Mouse (Mus musculus) forebrain, embryonic 16.5 days (tissue): ENCODE data around the gene Rsu1. TPM values are rescaled to one million over a fixed set of nuclear protein-coding genes. Genes with fewer than 3 reads are reported as not detected.

Experiments used
- ATAC-seq: fragments of 200-750 bp; cut with Nextera tagmentation; 2 replicates; pipeline ENCODE4 v1.8.0; 2017; ENCODE audit warnings: mild to moderate bottlenecking, moderate library complexity
- H3K27ac ChIP-seq: fragments of 300-500 bp; sonication (generic); 2 replicates; pipeline ENCODE4 v1.5.1; 2014; ENCODE audit warnings: low read length, control low read depth
- H3K27me3 ChIP-seq: fragments of 300-500 bp; sonication (generic); replicated peaks from 2 replicates; pipeline ENCODE4 v1.6.1; 2014; ENCODE audit warnings: low read length; ENCODE audit not compliant: control insufficient read depth, insufficient read depth
- H3K36me3 ChIP-seq: fragments of 300-500 bp; sonication (generic); 2 replicates; pipeline ENCODE4 v1.6.1; 2014; ENCODE audit not compliant: control insufficient read depth, insufficient read depth
- H3K4me1 ChIP-seq: fragments of 300-500 bp; sonication (generic); replicated peaks from 2 replicates; pipeline ENCODE4 v1.6.1; 2014; ENCODE audit warnings: low read length; ENCODE audit not compliant: control insufficient read depth, insufficient read depth
- H3K4me2 ChIP-seq: fragments of 300-500 bp; sonication (generic); 2 replicates; pipeline ENCODE4 v1.6.1; 2014; ENCODE audit warnings: mild to moderate bottlenecking, low read length, control low read depth
- H3K4me3 ChIP-seq: fragments of 300-500 bp; sonication (generic); replicated peaks from 2 replicates; pipeline ENCODE4 v1.5.1; 2014; ENCODE audit warnings: mild to moderate bottlenecking, low read length, control low read depth
- H3K9ac ChIP-seq: fragments of 300-500 bp; sonication (generic); replicated peaks from 2 replicates; pipeline ENCODE4 v1.6.1; 2014; ENCODE audit warnings: low read depth, low read length, control low read depth
- H3K9me3 ChIP-seq: fragments of 300-500 bp; sonication (generic); 2 replicates; pipeline ENCODE4 v1.6.1; 2016; ENCODE audit warnings: low read length; ENCODE audit not compliant: control insufficient read depth
- WGBS: fragments of 180-500 bp; shearing (Covaris S2); extraction: QIAGEN DNeasy Blood & Tissue Kit; methylation state at CpG from one replicate; pipeline ENCODE4 v1.1.7; 2014; 5-methylcytosine and 5-hydroxymethylcytosine counted together
- polyA plus RNA-seq: library from polyadenylated mRNA; unstranded; fragments of >200 nt; fragmentation: Nextera tagmentation; extraction: Ambion mirVana; gene quantifications from 2 replicates; pipeline ENCODE4 v1.2.1, GENCODE M21; 2015

Rsu1 gene
- polyA plus RNA-seq, 1 experiment from 2014 or later: 54.4 TPM

DNA sequence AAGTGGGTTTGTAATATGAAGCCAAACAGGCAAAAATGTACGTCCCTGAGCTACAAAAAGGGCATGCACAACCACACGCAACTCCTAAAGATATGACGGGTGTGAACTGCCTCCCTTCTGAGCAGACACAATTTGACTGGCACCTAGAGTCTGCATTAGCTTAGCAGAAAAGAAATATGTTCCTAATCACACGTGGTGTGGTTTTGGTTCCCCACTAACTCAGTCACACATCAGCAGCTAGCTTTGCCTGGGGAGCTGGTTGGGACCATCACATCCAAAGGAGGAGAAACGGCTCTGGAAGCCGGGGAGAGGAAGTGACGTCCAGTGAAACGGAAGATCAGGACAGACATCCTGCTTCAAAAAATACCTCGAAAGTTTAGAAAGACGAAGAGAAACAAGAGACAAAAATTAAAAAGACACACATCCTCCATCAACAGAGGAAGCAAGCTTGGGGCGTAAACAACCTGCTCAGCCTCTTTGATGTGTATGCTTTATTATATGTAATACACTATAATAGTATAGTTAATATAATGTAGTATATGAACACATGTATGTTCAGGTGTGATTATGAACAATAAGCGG lies 37.9 kb downstream of the Rsu1 start:
- ATAC-seq: no peak
- Histone ChIP-seq H3K4me2 (no peak overlapping the region), H3K27ac (no peak overlapping the region), H3K4me1 (0 out of 2 replicates have a peak, but pooled peaks cover 2% of the 10 kb centered on the region), H3K4me3 (no peak overlapping the region), H3K36me3 (no peaks in the 10 kb centered on the region), H3K9me3 (no peaks in the 10 kb centered on the region), H3K27me3 (no peaks in the 10 kb centered on the region), H3K9ac (no peak overlapping the region)
- WGBS: 82% methylated on average over 12 of the region's 12 CpGs

DNA sequence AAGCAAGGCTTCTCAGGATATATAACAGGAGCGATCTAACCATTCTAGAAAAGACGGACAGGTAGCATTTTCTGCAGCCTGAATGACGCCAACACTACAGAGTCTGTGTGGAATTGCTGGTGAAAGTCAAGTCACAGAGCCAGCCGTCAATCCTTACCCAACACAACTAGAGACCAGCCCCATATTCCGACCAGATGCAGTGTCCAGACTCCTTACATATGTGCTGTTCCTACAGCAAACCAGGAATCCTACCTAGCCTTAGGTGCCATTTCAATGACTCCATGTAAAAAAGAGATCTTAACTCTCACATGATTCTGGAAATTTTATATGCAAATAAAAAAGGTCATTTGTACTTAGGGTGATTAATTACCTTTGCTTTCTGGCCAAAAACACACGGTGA lies 38.9 kb downstream of the Rsu1 start:
- Histone ChIP-seq H3K9ac (no peak overlapping the region), H3K9me3 (no peaks in the 10 kb centered on the region), H3K27me3 (no peaks in the 10 kb centered on the region), H3K4me3 (no peak overlapping the region), H3K4me2 (no peak overlapping the region), H3K27ac (no peak overlapping the region), H3K4me1 (0 out of 2 replicates have a peak, but pooled peaks cover 2% of the 10 kb centered on the region), H3K36me3 (no peaks in the 10 kb centered on the region)
- ATAC-seq: no peak
- WGBS: 89% methylated on average over 6 of the region's 6 CpGs

DNA sequence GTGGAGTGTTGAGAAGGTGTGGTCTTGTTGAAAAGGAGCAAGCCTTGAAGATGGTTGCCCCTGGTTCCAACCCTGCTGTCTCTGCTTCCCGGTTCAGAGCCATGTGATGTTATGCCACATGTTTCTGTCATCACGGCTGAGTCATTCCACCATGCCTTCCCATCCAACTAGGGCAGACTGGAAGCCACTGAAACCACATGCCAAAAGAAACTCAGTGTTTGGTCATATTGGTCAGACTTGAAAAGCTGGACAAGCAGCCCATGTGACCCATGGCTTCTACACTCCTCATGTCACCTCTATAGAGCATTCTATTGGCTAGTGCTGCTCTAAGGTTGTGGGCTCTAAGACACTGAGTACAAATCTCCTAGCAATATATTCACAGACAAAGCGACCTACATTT lies 41.5 kb downstream of the Rsu1 start:
- Histone ChIP-seq H3K36me3 (no peaks in the 10 kb centered on the region), H3K4me1 (no peaks in the 10 kb centered on the region), H3K27me3 (no peaks in the 10 kb centered on the region), H3K9me3 (no peaks in the 10 kb centered on the region), H3K9ac (no peak overlapping the region), H3K27ac (no peak overlapping the region), H3K4me2 (no peak overlapping the region), H3K4me3 (no peak overlapping the region)
- ATAC-seq: no peak
- WGBS: 91% methylated on average over 3 of the region's 3 CpGs

DNA sequence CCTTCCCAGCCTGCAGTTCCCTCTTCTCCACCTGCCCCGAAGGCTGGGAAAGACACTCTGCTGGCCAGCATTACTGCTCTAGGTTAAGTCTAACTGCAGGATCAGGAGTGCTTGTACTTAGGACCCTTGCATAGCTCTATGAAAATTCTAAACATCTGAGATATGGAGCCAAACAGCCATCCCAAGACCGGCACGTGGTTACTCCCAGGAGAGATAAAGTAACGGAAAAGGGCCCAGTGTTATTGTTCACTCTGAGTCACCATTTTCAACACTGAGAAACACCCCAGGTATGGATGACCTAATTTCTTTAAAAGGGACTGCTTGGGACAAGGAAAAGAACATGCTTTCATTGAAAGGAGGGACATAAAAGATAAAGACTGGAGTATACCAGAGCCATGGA lies 45.2 kb downstream of the Rsu1 start:
- Histone ChIP-seq H3K27me3 (no peaks in the 10 kb centered on the region), H3K36me3 (no peaks in the 10 kb centered on the region), H3K27ac (no peak overlapping the region), H3K4me1 (no peaks in the 10 kb centered on the region), H3K9me3 (no peaks in the 10 kb centered on the region), H3K4me2 (no peak overlapping the region), H3K4me3 (no peak overlapping the region), H3K9ac (no peak overlapping the region)
- WGBS: 92% methylated on average over 4 of the region's 4 CpGs
- ATAC-seq: no peak

DNA sequence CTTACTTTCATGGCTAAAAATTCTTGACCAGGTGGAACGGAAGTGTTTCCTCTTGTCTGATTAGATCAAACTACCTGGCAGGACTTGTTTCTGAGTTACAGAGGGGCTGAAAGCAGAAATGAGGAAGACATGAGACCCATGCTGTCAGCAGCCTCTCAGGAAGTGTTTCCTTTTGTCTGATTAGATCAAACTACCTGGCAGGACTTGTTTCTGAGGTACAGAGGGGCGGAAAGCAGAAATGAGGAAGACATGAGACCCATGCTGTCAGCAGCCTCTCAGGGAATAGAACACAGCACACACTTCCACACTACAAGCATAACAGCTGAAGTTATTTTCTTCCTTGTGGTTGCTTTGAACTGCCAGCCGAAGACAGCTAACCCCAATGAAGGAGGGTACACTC lies 46.7 kb downstream of the Rsu1 start:
- H3K4me3 ChIP-seq: no peak overlapping the region
- H3K9me3 ChIP-seq: no peaks in the 10 kb centered on the region
- no peak for ATAC-seq
- H3K27ac ChIP-seq: no peak overlapping the region
- 95% methylated on average over 3 of the region's 3 CpGs for WGBS
- H3K9ac ChIP-seq: no peak overlapping the region
- H3K4me1 ChIP-seq: no peaks in the 10 kb centered on the region
- H3K27me3 ChIP-seq: no peaks in the 10 kb centered on the region
- no peak overlapping the region for H3K4me2 ChIP-seq
- H3K36me3 ChIP-seq: no peaks in the 10 kb centered on the region

DNA sequence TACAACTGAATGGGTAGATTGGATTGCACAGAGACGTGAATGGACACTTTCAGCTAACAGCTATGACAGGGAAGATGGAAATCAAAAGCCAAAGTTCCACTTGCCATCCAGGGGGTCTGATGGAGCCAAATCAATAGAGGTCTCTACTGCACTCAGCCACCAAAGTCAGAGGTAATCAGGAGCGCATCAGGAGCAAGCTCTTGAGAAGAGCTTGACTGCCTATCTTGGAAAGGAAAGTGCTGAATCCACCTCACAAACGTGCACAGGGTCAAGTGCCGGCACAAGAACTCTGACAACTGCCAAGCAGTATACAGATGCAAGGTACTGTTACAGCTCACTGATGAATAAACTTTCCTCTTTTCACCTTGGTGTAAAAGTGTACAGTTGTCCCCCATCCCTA lies 47.8 kb downstream of the Rsu1 start:
- no peaks in the 10 kb centered on the region for H3K36me3 ChIP-seq
- H3K27me3 ChIP-seq: no peaks in the 10 kb centered on the region
- ATAC-seq: no peak
- H3K27ac ChIP-seq: no peak overlapping the region
- 82% methylated on average over 4 of the region's 4 CpGs for WGBS
- no peak overlapping the region for H3K9ac ChIP-seq
- H3K9me3 ChIP-seq: no peaks in the 10 kb centered on the region
- H3K4me1 ChIP-seq: no peaks in the 10 kb centered on the region
- no peak overlapping the region for H3K4me2 ChIP-seq
- H3K4me3 ChIP-seq: no peak overlapping the region

DNA sequence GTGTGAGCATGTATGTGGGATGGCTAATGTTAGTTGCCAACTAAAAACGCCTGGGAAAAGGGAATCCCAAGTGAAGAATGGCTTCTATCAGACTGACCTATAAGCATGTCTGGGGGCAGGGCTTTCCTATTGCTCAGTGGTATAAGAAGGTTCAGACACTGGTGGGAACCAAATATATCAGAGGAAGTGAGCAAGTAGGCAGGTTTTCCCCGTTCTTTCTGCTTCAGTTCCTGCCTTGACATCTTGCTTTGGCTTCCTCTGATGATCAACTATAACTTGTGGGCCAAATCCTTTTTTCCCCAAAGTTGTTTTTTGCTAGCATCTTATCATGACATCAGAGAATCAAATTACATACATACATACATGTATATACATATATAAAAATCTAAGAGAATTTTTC lies 51.1 kb downstream of the Rsu1 start:
- Histone ChIP-seq H3K4me1 (no peaks in the 10 kb centered on the region), H3K36me3 (peaks cover 4% of the 10 kb centered on the region; the same call in 1 of the 2 replicates), H3K4me3 (no peak overlapping the region), H3K9me3 (no peaks in the 10 kb centered on the region), H3K4me2 (no peak overlapping the region), H3K27me3 (no peaks in the 10 kb centered on the region), H3K9ac (no peak overlapping the region), H3K27ac (no peak overlapping the region)
- ATAC-seq: no peak
- WGBS: 90% methylated on average over 2 of the region's 2 CpGs

DNA sequence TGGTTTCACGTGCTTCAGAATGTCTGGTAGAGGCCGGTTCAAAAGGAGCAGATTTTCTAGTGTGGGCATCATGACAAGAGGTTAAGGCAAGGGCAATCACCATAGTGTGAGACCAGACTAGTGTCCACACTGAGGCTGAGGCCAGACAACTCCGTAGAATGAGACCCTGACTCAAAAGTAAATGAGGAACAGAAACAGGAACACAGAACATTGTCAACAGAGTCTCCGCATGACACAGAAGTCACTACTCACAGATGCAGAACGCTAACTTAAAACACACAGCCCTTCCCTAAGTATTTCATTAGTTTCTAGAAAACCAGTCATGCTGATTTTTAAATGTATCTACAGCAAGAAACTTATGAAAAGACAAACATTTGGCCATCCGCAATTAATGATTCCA lies 53.1 kb downstream of the Rsu1 start:
- Histone ChIP-seq H3K27me3 (no peaks in the 10 kb centered on the region), H3K36me3 (peaks cover 4% of the 10 kb centered on the region; the same call in 1 of the 2 replicates), H3K4me2 (no peak overlapping the region), H3K9me3 (no peaks in the 10 kb centered on the region), H3K4me3 (no peak overlapping the region), H3K27ac (no peak overlapping the region), H3K9ac (no peak overlapping the region), H3K4me1 (no peaks in the 10 kb centered on the region)
- WGBS: 77% methylated on average over 6 of the region's 6 CpGs
- ATAC-seq: no peak

DNA sequence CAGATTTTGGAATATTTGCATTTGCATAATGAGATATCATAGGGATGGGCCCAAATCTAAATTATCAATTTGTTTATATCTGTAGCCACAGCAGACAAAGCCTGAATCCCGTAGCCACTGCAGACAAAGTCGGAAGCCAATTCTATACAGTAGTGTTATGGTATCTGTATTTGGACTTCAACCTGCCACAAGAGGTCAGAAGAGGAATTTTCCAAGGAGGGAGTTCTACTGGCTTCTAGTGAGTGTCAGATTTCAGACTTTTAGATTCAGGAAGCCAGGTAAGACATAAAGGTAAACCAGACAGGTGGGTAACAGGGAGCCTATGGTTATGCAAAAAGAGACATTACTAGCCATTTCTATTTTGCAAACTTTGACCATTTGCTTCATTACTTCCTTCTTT lies 64.4 kb downstream of the Rsu1 start:
- Histone ChIP-seq H3K9me3 (no peaks in the 10 kb centered on the region), H3K36me3 (no peaks in the 10 kb centered on the region), H3K27ac (no peak overlapping the region), H3K4me1 (no peaks in the 10 kb centered on the region), H3K27me3 (no peaks in the 10 kb centered on the region), H3K4me3 (no peak overlapping the region), H3K4me2 (no peak overlapping the region), H3K9ac (no peak overlapping the region)
- WGBS: 90% methylated on average over 2 of the region's 2 CpGs
- no peak for ATAC-seq

DNA sequence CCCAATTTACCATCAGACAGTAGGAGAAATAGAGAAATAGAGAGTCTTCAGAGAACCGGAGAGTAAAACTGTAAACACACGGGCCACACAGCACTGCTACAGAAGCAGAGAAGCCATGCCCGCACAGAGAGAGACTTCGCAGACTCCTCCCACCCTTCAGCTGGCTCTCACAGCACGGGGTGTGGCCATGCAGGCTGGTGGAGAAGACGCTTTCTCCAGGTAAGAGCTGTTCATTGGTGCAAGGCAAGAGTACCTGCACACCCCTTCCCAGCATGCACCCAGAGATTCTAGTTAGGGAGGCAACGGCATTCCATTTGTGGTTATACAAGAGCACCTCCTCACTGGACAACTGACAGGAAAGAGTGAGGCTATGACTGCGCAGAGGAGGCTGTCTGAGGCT lies 64.8 kb downstream of the Rsu1 start:
- H3K27ac ChIP-seq: no peak overlapping the region
- WGBS: 67% methylated on average over 8 of the region's 8 CpGs
- no peaks in the 10 kb centered on the region for H3K27me3 ChIP-seq
- ATAC-seq: no peak
- no peaks in the 10 kb centered on the region for H3K36me3 ChIP-seq
- no peaks in the 10 kb centered on the region for H3K4me1 ChIP-seq
- H3K9me3 ChIP-seq: no peaks in the 10 kb centered on the region
- H3K4me2 ChIP-seq: no peak overlapping the region
- H3K9ac ChIP-seq: no peak overlapping the region
- H3K4me3 ChIP-seq: no peak overlapping the region
